Mouse (Mus musculus) E14TG2a.4 (cell line): Measurements from ENCODE around the gene Scn10a.
A peak's percentile ranks its signal among the peaks of the same experiment; 100 is the strongest.

Source experiments
- H3K27me3 ChIP-seq: 2 replicates; pipeline ENCODE4 v1.6.1; 2014; ENCODE audit warnings: low read length, control low read depth; ENCODE audit not compliant: insufficient read depth
- H3K36me3 ChIP-seq: 2 replicates; pipeline ENCODE4 v1.6.1; 2014; ENCODE audit warnings: low read length, control low read depth; ENCODE audit not compliant: insufficient read depth
- H3K4me1 ChIP-seq: replicated peaks from 2 replicates; pipeline ENCODE4 v1.6.1; 2014; ENCODE audit warnings: low read depth, low read length, control low read depth
- H3K4me3 ChIP-seq: replicated peaks from 2 replicates; pipeline ENCODE4 v1.5.1; 2014; ENCODE audit warnings: mild to moderate bottlenecking, low read length
- H3K9me3 ChIP-seq: 2 replicates; pipeline ENCODE4 v1.6.1; 2014; ENCODE audit warnings: low read length, control low read depth
- CTCF ChIP-seq: conservative IDR thresholded peaks from 2 replicates; pipeline ENCODE4 v1.5.1; 2014; ENCODE audit warnings: low read length
- NANOG ChIP-seq: IDR thresholded peaks from 2 replicates; pipeline ENCODE4 v1.6.1; 2014; ENCODE audit warnings: borderline replicate concordance, low read length, mixed read lengths
- POU5F1 ChIP-seq: IDR thresholded peaks from 2 replicates; pipeline ENCODE4 v1.6.1; 2014; ENCODE audit warnings: low read length, borderline replicate concordance

Scn10a gene

GRCm38 (mm10) chr9:119719222-119719621, at the start of gene Scn10a:
Scn10a (minus strand) TSS chr9:119719322.
- peaks cover 25% of the 10 kb centered on the region for H3K27me3 ChIP-seq
- H3K4me3 ChIP-seq: no peak within 1 kb of the TSS
- no peaks in the 10 kb centered on the region for H3K9me3 ChIP-seq
- TF ChIP-seq NANOG (no peak), POU5F1 (no peak), CTCF (no peak)
- no peaks in the 10 kb centered on the region for H3K36me3 ChIP-seq
- H3K4me1 ChIP-seq: no peaks in the 10 kb centered on the region

DNA sequence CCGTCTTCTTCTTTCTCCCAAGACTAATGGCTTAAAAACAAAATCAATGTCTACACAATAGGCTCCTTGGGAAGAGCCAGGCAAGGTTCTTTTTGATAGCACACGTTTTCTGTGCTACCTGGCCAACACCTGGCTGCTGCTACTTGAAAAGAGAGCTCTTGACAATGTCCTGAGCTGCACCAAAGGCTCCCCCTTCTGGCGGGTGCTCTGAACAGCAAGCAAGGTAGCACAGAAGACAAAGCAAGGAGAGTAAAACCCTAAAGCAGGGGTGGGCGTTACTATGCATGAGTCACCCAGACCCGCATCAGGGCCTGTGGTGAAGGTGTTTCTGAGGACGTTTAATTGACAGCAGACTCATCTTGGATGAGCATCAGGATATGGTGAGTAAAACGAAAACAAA, 49.5 kb upstream of the Scn10a start:
- H3K4me3 ChIP-seq: no peak overlapping the region
- peaks cover 3% of the 10 kb centered on the region; the same call in 1 of the 2 replicates for H3K4me1 ChIP-seq
- no peaks in the 10 kb centered on the region for H3K36me3 ChIP-seq
- no peaks in the 10 kb centered on the region for H3K27me3 ChIP-seq
- H3K9me3 ChIP-seq: no peaks in the 10 kb centered on the region
- TF ChIP-seq CTCF: peak; percentile 69
- no peak for TF ChIP-seq NANOG
- no peak for TF ChIP-seq POU5F1

DNA sequence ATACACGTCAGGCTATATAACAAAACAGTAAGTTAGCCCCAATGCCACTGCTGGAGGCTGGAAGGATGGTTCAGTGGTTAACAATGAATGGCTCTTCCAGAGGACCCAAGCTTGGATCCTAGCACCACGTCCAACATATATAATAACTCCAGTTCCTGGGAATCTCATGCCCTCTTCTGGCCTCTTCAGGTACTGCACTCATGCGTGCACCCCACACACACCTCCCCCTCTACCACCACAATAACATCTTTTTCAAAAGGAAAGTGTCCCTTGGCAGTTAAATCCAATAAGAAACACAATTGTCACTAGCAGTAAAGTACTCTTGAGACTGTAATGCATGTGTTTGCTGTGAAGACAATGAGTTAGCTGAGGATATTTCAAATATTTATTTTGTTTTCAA, 41.1 kb upstream of the Scn10a start:
- Histone ChIP-seq H3K9me3 (no peaks in the 10 kb centered on the region), H3K36me3 (no peaks in the 10 kb centered on the region), H3K4me3 (no peak overlapping the region), H3K4me1 (peaks cover 4% of the 10 kb centered on the region; the same call in 1 of the 2 replicates), H3K27me3 (no peaks in the 10 kb centered on the region; the same call in 1 of the 2 replicates)
- TF ChIP-seq NANOG (no peak), CTCF (peak; percentile 57)

DNA sequence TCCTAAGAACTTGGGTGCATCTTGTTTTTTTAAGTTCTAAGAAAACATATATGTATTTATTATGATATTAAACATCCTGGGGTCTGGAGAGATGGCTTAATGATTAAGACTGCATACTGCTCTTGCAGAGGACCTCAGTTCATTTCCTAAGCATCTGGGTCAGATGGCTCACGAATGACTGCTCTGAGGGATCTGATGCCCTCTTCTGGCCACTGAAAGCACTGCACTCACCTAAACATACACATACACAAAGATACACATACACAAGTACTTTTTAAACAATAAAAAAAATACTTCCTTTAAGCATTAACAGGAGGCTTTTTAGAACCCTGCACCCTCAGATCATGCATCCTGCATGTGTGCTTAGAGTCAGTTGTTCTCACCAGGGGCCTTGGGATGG, 40.3 kb upstream of the Scn10a start:
- H3K4me3 ChIP-seq: no peak overlapping the region
- peaks cover 3% of the 10 kb centered on the region; the same call in 1 of the 2 replicates for H3K27me3 ChIP-seq
- H3K9me3 ChIP-seq: no peaks in the 10 kb centered on the region
- H3K36me3 ChIP-seq: no peaks in the 10 kb centered on the region
- no peak for TF ChIP-seq NANOG
- TF ChIP-seq CTCF: peak; percentile 58
- peaks cover 4% of the 10 kb centered on the region; the same call in 1 of the 2 replicates for H3K4me1 ChIP-seq

GRCm38 (mm10) chr9:119751507-119751906, 32.4 kb upstream of the Scn10a start:
- Histone ChIP-seq H3K36me3 (no peaks in the 10 kb centered on the region), H3K27me3 (0 out of 2 replicates have a peak, but pooled peaks cover 3% of the 10 kb centered on the region), H3K4me1 (peaks cover 3% of the 10 kb centered on the region; the same call in 1 of the 2 replicates), H3K9me3 (no peaks in the 10 kb centered on the region), H3K4me3 (no peak overlapping the region)
- no peak for TF ChIP-seq POU5F1
- peak; percentile 43 for TF ChIP-seq CTCF

- Histone ChIP-seq H3K27me3 (no peaks in the 10 kb centered on the region), H3K4me3 (no peak overlapping the region), H3K36me3 (no peaks in the 10 kb centered on the region), H3K4me1 (no peaks in the 10 kb centered on the region), H3K9me3 (no peaks in the 10 kb centered on the region)
- TF ChIP-seq NANOG: no peak
- no peak for TF ChIP-seq CTCF
- no peak for TF ChIP-seq POU5F1
Measured at GRCm38 (mm10) chr9:119749112-119749511, 30.0 kb upstream of the Scn10a start.

DNA sequence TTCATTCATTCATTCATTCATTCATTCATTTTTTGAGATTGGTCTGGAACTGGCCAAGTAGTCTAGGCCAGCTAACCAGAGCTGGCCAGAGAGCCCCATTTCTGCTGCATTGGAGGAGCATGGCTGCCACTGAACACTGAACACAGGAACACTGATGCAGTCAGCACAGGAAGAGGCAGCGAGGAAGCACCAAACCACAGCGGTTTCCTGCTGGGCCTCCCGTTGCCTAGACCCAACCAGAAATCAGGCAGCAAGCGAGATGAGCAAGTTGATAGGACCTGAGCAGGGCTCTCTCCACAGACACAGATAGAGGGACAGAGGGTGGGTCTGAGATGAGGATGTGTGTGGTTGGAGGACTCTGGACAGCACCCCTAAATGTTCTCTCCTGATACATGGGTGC, 24.8 kb upstream of the Scn10a start:
- TF ChIP-seq NANOG: no peak
- TF ChIP-seq POU5F1: no peak
- no peak for TF ChIP-seq CTCF
- Histone ChIP-seq H3K4me3 (no peak overlapping the region), H3K9me3 (no peaks in the 10 kb centered on the region), H3K27me3 (no peaks in the 10 kb centered on the region; the same call in 1 of the 2 replicates), H3K4me1 (peaks cover 4% of the 10 kb centered on the region), H3K36me3 (no peaks in the 10 kb centered on the region)

DNA sequence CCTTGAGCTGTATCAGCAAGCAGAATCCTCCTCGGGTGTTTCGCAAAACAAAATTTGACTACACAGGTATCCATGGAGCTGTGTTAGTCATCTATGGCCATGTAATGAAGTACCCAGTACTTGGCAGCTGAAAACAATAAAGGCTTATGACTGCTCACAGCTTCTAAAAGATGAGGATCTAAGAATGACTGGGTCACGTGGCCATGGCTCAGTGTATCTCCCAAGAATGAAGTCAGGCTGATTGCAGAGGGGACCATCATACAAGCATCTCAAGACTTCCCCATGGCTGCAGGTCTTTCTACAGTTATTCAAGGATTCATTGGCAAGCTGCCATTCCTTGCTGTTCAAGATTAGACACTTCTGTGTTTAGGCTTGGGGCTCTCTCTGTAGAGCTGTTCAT, 24.2 kb upstream of the Scn10a start:
- H3K4me1 ChIP-seq: peaks cover 4% of the 10 kb centered on the region
- H3K36me3 ChIP-seq: no peaks in the 10 kb centered on the region
- H3K9me3 ChIP-seq: no peaks in the 10 kb centered on the region
- no peak overlapping the region for H3K4me3 ChIP-seq
- no peaks in the 10 kb centered on the region; the same call in 1 of the 2 replicates for H3K27me3 ChIP-seq
- TF ChIP-seq CTCF (no peak), NANOG (no peak), POU5F1 (no peak)

- no peaks in the 10 kb centered on the region for H3K36me3 ChIP-seq
- TF ChIP-seq NANOG (no peak), CTCF (no peak), POU5F1 (no peak)
Measured at GRCm38 (mm10) chr9:119741101-119741786, 22.1 kb upstream of the Scn10a start.

More at GRCm38 (mm10) chr9:119741101-119741786, 22.1 kb upstream of the Scn10a start:
- no peaks in the 10 kb centered on the region for H3K9me3 ChIP-seq
- H3K4me3 ChIP-seq: no peak overlapping the region
- H3K4me1 ChIP-seq: peaks cover 4% of the 10 kb centered on the region
- peaks cover 2% of the 10 kb centered on the region for H3K27me3 ChIP-seq
